Mouse (Mus musculus) G1E (cell line): ENCODE results near the gene Iffo1. TPM values are rescaled to one million over a fixed set of nuclear protein-coding genes. Genes with fewer than 3 reads are reported as not detected.
A peak's percentile ranks its signal among the peaks of the same experiment; 100 is the strongest.

Source experiments
- ATAC-seq: 2 replicates; pipeline ENCODE4 v1.8.0; 2016; ENCODE audit warnings: mild to moderate bottlenecking; ENCODE audit not compliant: insufficient number of reproducible peaks, poor library complexity, low FRiP score, severe bottlenecking; ENCODE audit errors: extremely low read depth
- DNase-seq: peaks from one replicate; pipeline ENCODE4 v3.0.0; 2012; ENCODE audit warnings: low spot score
- H3K27me3 ChIP-seq: 2 replicates; pipeline ENCODE4 v1.6.1; 2012; ENCODE audit warnings: mild to moderate bottlenecking, low read length, inconsistent platforms; ENCODE audit not compliant: insufficient read depth
- H3K36me3 ChIP-seq: replicated peaks from 2 replicates; pipeline ENCODE3; 2012; ENCODE audit warnings: mild to moderate bottlenecking, inconsistent platforms
- H3K4me1 ChIP-seq: 2 replicates; pipeline ENCODE4 v1.6.1; 2012; ENCODE audit warnings: low read depth, low read length, inconsistent platforms, mixed read lengths; ENCODE audit not compliant: insufficient read depth
- H3K4me3 ChIP-seq: 2 replicates; pipeline ENCODE4 v1.5.1; 2012; ENCODE audit warnings: low read depth, mild to moderate bottlenecking, inconsistent platforms, low read length, moderate library complexity, mixed read lengths
- H3K9me3 ChIP-seq: replicated peaks from 2 replicates; pipeline ENCODE4 v1.6.1; 2012; ENCODE audit warnings: inconsistent platforms
- CTCF ChIP-seq: IDR thresholded peaks from 2 replicates; pipeline ENCODE4 v1.5.1; 2012; ENCODE audit warnings: low read depth, low read length, inconsistent platforms, mixed read lengths
- GATA1 ChIP-seq: IDR thresholded peaks from 2 replicates; pipeline ENCODE4 v1.6.1; 2012; ENCODE audit warnings: borderline replicate concordance, low read length, inconsistent platforms, mixed read lengths
- GATA2 ChIP-seq: IDR thresholded peaks from 2 replicates; pipeline ENCODE4 v1.6.1; 2012; ENCODE audit warnings: low read depth, low read length, inconsistent platforms, borderline replicate concordance
- POLR2AphosphoS5 ChIP-seq: IDR thresholded peaks from 2 replicates; pipeline ENCODE4 v1.6.1; 2012; ENCODE audit warnings: low read depth, low read length, inconsistent platforms; ENCODE audit not compliant: insufficient replicate concordance
- TAL1 ChIP-seq: conservative IDR thresholded peaks from 2 replicates; pipeline ENCODE4 v1.6.1; 2012; ENCODE audit warnings: low read depth, low read length, inconsistent platforms, mixed read lengths
- polyA plus RNA-seq: library from polyadenylated mRNA; stranded (reverse); fragments of >175 nt; gene quantifications from 2 replicates; pipeline ENCODE4 v1.2.3, GENCODE M21; 2012
- total RNA-seq, 2 experiments: library from RNA; stranded (forward) in 1 of 2; stranded (reverse) in 1 of 2; fragments of 200-1000 nt in 1 of 2; fragments of >200 nt in 1 of 2; fragmentation: Nextera tagmentation in 1 of 2; gene quantifications; 2 replicates each; pipeline ENCODE4 v1.2.3; 2014 to 2017

The Iffo1 gene
- total and polyA plus RNA-seq, 3 experiments = 14.5 to 26.9 (median 25.1) TPM

GRCm38 (mm10) chr6:125190816-125191215, 45.8 kb downstream of the Iffo1 start:
- H3K9me3 ChIP-seq = no peaks in the 10 kb centered on the region
- peaks cover 62% of the 10 kb centered on the region for H3K36me3 ChIP-seq
- no peak for DNase-seq
- ATAC-seq = no peak
- no peaks in the 10 kb centered on the region for H3K27me3 ChIP-seq
- peak overlapping the region; percentile 88 for H3K4me3 ChIP-seq
- peaks cover 28% of the 10 kb centered on the region for H3K4me1 ChIP-seq
- TF ChIP-seq TAL1 = no peak
- no peak for TF ChIP-seq CTCF
- no peak for TF ChIP-seq GATA2
- no peak for TF ChIP-seq GATA1
- TF ChIP-seq POLR2AphosphoS5 = no peak

- peak; percentile 80 for ATAC-seq
- Histone ChIP-seq H3K4me1 (peaks cover 28% of the 10 kb centered on the region), H3K36me3 (peaks cover 61% of the 10 kb centered on the region), H3K27me3 (no peaks in the 10 kb centered on the region), H3K9me3 (no peaks in the 10 kb centered on the region), H3K4me3 (peak within 1 kb of the TSS; percentile 88)
- TF ChIP-seq POLR2AphosphoS5 (no peak), GATA1 (no peak), TAL1 (no peak), GATA2 (no peak), CTCF (no peak)
- peak; percentile 85 for DNase-seq
Measured at GRCm38 (mm10) chr6:125191332-125192015, 46.4 kb downstream of the Iffo1 start, which contains the start of the genes Ncapd2 and Mrpl51. TSS of gene Ncapd2 (minus strand) at chr6:125191701. TSS of gene Mrpl51 (plus strand) at chr6:125191801.

- TF ChIP-seq GATA1 (no peak), TAL1 (no peak), POLR2AphosphoS5 (no peak), CTCF (no peak), GATA2 (no peak)
- Histone ChIP-seq H3K4me3 (peak overlapping the region; percentile 88), H3K27me3 (no peaks in the 10 kb centered on the region), H3K4me1 (peaks cover 28% of the 10 kb centered on the region), H3K36me3 (peaks cover 58% of the 10 kb centered on the region), H3K9me3 (no peaks in the 10 kb centered on the region)
- ATAC-seq (peak; percentile 80), DNase-seq (peak; percentile 76)
Measured at GRCm38 (mm10) chr6:125192016-125192714, 47.1 kb downstream of the Iffo1 start.

GRCm38 (mm10) chr6:125192841-125193240, 47.8 kb downstream of the Iffo1 start:
- ATAC-seq (no peak), DNase-seq (no peak)
- H3K36me3 ChIP-seq = peaks cover 56% of the 10 kb centered on the region
- TF ChIP-seq CTCF (no peak), POLR2AphosphoS5 (no peak), GATA1 (no peak), TAL1 (no peak), GATA2 (no peak)
- peaks cover 26% of the 10 kb centered on the region for H3K4me1 ChIP-seq
- H3K9me3 ChIP-seq = no peaks in the 10 kb centered on the region
- no peaks in the 10 kb centered on the region for H3K27me3 ChIP-seq
- peak overlapping the region; percentile 88 for H3K4me3 ChIP-seq

- DNase-seq = no peak
- Histone ChIP-seq H3K27me3 (no peaks in the 10 kb centered on the region), H3K4me1 (peaks cover 26% of the 10 kb centered on the region), H3K4me3 (peak overlapping the region; percentile 2; the same call in 1 of the 2 replicates), H3K9me3 (no peaks in the 10 kb centered on the region), H3K36me3 (peaks cover 54% of the 10 kb centered on the region)
- ATAC-seq = peak; percentile 15; the same call in 1 of the 2 replicates
- TF ChIP-seq POLR2AphosphoS5 (no peak), GATA1 (no peak), TAL1 (no peak), GATA2 (no peak), CTCF (no peak)
Measured at GRCm38 (mm10) chr6:125193390-125193789, 48.3 kb downstream of the Iffo1 start.

GRCm38 (mm10) chr6:125195541-125196075, 50.6 kb downstream of the Iffo1 start:
- no peak overlapping the region for H3K4me3 ChIP-seq
- H3K36me3 ChIP-seq = peaks cover 40% of the 10 kb centered on the region
- TF ChIP-seq TAL1 (no peak), CTCF (no peak), GATA2 (no peak), GATA1 (no peak), POLR2AphosphoS5 (no peak)
- DNase-seq (no peak), ATAC-seq (no peak)
- no peaks in the 10 kb centered on the region for H3K27me3 ChIP-seq
- H3K9me3 ChIP-seq = no peaks in the 10 kb centered on the region
- peaks cover 13% of the 10 kb centered on the region for H3K4me1 ChIP-seq
